Mouse (Mus musculus) liver (tissue): ENCODE results near the gene Atxn1.

ENCODE experiments used
- DNase-seq: peaks from one replicate; pipeline ENCODE4 v3.0.0-alpha.2; 2020; ENCODE audit warnings: mixed read lengths

The Atxn1 gene

GRCm38 (mm10) chr13:45710041-45710440 lies 254.8 kb downstream of the Atxn1 start:
- no peak for DNase-seq

DNA sequence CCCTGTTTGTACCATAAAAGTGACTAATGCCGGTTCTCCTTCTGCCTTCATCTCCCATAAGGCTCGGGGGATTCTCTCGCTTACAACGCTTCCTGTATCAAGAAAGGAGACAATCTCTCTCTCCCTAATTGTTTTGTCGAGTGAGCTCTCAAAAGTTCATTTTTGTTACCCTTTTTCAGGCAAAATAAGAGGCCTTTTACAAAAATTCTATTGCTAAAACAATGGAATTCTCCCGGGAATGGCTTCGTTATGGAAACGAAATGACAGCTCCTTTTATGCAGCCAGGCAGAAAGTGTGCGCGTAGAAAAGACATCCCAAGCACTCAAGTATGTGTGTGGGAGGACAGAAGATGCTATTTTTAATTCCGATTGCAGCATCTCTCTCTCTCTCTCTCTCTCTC lies 255.4 kb downstream of the Atxn1 start:
- DNase-seq, result no peak

DNA sequence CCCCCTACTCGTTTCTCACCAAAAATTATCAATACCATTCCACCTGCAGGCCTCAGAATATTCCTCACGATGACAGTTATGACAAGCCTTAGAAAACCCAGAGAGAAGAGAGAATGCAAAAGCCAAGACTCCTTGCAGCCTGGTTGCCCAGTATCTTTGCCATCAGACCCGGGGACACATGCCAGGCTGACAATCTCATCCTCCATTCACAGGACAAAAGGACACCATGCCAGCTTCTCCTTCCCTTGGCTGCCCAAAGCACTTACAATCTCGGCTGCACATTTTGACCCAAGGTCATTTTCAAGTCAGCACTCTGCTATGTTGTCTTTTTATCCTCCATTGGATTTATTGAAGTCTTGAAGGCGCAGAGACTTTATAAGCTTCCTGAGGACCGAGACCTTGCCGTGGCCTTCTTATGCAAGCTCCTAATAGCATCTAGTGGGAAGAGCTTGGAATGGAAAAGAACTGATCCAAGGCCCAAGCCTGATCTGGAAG lies 263.5 kb downstream of the Atxn1 start:
- DNase-seq, result no peak

DNA sequence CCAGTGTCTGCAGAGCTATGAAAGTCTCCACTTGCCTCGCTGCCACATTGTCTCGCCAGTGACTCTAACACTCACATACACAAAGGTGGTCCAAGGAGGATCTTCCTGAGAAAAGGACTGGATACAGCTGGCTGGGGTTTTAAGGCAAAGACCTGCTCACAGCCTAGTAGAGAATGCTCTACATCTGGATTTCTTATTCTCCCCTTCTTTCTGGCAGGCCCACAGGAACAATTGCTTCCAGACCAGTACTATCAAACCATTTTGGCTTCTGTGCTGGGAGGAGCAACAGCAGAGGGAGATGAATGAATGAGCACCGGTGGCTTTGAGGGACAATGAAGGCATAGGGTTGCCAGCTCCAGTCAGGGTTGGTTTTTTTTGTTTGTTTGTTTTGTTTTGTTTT lies 265.8 kb downstream of the Atxn1 start:
- no peak for DNase-seq

GRCm38 (mm10) chr13:45696009-45696408 lies 268.8 kb downstream of the Atxn1 start:
- DNase-seq, result no peak

DNA sequence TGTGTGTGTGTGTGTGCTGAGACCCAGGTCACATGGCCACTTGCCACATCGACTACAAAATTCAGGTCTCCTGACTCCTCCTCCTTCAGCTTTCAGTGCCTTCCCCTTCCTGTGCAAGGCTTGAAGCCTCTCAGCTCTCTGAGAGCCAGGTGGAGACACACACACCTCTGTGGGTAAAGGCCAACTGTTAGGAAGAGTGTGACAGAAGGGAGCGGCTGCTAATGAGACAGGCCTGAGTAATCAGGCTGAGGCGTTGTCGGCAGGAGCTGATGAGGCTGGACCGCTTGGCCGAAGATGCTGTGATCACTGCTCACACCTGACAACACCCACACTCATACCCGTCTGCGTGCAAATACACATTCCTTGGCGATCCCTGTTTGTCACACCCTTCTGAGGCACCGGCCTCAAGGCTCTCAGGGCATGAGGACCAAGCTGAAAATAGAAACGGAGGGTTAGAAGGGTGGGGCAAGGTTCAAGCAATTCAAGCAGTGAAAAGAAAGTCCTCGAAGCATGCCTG lies 269.8 kb downstream of the Atxn1 start:
- no peak for DNase-seq

DNA sequence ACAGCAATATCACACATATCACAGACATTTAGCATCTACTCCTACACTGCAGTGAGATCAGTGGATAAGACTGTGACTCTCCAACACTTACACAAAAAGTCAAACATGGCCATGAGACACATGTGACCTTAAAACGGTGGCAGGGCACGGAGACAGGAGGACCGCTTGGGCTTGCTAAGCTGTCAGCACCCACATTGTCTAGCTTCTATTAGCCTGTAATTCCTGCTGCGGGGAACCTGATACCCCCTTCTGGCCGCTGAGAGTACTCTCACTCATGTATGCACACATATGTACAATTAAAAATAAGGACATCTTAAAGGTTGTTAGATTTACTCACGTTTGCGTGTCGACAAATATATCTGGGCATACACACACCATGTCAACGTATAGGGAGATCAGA lies 270.9 kb downstream of the Atxn1 start:
- no peak for DNase-seq

DNA sequence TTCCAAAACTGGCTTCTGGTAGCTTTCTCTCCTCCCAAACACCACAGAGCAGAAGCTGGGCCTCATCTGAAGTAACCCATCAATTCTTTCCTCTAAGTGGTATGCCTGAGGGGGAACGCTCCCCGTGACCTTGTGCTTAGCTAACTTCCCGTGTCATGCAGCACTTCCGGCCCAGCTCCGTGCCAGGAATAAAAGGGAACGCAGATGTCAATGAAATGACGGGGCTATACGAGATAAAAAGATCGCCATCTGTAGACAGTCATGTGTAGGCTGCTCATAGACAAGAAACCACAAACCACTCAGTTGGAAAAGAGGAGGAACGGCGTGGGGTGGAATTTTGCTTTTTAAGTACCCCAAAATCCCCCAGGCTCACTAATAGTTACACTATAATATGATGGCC lies 271.3 kb downstream of the Atxn1 start:
- DNase-seq, result peak; percentile 20

- DNase-seq, result no peak
These were observed 271.7 kb downstream of the Atxn1 start for GRCm38 (mm10) chr13:45693126-45693525.

- no peak for DNase-seq
These were observed 272.4 kb downstream of the Atxn1 start for GRCm38 (mm10) chr13:45692440-45692839.

- DNase-seq, result no peak
These were observed 274.4 kb downstream of the Atxn1 start for GRCm38 (mm10) chr13:45690426-45690825.

GRCm38 (mm10) chr13:45688864-45689263 lies 275.9 kb downstream of the Atxn1 start:
- DNase-seq, result no peak

- DNase-seq, result no peak
These were observed 277.2 kb downstream of the Atxn1 start for GRCm38 (mm10) chr13:45687581-45687980.

DNA sequence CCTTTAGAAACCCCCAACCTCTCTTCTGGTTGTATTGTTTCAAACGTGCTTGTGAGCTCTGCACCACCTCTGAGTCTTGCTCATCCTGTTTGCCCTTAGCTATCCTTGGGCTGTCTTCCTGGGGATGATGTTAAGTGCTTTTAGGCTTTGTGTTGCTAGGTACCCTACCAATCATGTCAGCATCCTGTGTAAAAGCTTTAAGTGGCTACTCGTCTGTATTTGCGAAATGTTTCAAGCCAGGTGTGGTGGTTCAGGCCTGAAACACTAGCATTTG lies 278.6 kb downstream of the Atxn1 start:
- no peak for DNase-seq

DNA sequence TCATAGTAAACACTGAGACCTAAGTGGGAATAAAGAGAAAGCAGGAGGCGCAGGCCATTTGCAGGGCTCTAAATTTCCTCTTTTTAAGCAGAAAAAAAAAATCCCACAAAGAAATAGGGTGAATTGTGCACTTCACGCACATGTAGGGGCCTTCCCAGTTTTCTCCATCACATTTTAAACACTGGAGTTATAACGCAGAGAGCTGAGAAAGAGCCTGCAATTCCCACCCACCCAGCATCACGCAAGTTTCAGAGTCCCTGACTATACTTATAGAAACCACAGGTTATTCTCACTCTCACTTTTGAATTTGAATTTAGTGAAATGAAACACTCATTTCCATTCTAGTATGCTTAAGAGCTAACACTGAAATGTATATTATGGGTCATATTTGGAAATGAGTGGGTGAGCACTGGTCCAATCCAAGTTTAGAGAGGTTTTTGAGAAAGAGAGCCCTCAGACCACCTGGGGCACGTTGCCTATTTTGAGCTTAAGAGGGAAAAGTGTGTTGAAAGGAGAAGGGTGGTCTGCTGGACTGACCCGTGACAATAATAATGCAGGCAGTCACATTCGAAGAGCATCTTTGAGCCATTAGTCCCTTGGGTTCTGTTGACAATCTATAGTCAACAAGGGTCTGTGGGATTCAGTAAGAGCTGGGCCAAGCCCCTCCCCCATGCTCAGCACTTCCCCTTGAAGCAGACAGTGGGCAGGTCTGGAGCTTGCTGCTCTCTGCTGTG lies 279.1 kb downstream of the Atxn1 start:
- no peak for DNase-seq

GRCm38 (mm10) chr13:45684891-45685311 lies 279.9 kb downstream of the Atxn1 start:
- no peak for DNase-seq

DNA sequence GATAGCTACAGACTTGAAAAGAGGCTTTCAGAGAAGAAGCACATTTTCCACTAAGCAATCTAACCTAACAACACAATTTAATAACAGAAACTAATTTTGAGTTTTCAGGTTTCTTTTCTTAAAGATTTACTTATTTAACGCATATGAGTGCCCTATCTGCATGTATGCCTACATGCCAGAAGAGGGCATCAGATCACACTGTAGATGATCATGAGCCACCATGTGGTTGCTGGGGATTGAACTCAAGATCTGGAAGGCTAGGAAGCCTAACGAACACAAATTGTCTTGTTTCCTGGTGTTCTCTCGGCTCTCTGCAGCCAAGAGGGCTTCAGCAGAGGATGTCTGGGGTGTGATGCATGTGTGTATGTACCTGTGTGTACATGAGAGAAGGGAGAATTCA lies 280.8 kb downstream of the Atxn1 start:
- no peak for DNase-seq

GRCm38 (mm10) chr13:45681196-45681595 lies 283.6 kb downstream of the Atxn1 start:
- no peak for DNase-seq

GRCm38 (mm10) chr13:45680651-45681050 lies 284.2 kb downstream of the Atxn1 start:
- no peak for DNase-seq

GRCm38 (mm10) chr13:45679096-45679495 lies 285.7 kb downstream of the Atxn1 start:
- DNase-seq, result no peak

DNA sequence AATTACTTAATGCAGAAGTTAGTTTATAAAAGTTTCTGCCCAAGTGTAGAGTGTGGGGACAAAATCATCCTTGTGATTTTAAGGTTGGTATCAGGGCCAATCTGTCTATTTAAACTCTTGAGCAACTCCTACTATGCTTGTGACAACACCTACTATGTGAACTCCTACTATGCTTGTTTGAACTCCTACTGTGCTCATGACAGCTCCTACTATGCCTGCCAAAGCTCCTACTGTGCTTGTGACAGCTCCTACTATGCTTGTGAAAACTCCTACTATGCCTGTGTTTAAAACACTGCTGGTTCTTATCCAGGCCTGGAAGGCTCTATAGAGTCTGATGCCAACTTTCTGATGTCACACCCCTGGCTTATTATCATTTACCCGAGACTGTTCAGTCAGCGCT lies 292.2 kb downstream of the Atxn1 start:
- no peak for DNase-seq

DNA sequence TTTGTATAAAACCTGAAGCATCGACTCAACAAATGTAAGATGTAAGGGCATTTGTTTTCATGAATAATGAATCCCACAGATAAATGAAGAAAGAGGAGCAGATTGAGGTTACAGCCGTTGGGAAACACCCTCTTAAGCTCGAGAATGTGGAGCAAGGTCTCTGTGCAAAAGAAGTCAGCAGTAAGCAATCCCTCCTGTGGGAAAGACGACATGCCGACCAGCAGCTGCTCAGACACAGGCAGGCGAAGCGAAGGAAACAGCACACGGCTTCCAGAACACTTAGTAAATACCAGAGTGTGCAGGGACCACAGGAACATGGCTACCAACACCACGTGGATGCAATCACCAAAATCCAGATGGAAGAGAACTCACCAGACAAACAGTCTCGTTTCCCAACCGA lies 294.8 kb downstream of the Atxn1 start:
- DNase-seq, result no peak

GRCm38 (mm10) chr13:45662852-45663251 lies 302.0 kb downstream of the Atxn1 start:
- no peak for DNase-seq

DNA sequence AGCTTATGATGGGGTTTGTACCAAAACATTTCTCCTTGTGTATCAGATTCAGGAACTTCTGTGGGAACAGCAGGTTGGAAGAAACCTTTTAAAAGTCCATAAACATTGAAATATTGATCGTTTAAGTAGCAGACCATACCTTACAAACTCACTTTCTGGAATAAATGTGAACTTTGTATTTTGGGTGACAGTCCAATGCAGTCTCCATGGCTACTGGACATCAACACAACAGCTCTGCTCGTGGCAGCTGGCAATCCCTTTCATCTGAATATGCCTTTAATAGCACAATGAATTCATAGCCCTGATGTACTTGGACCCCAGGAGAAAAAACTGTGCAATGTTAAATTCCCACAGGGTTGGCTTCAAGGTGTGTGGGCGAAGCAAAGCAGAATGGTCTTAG lies 302.6 kb downstream of the Atxn1 start:
- DNase-seq, result no peak
